Mouse (Mus musculus) stomach, embryonic 14.5 days (tissue): ENCODE data around the gene Phf3. TPM values are rescaled to one million over a fixed set of nuclear protein-coding genes. Genes with fewer than 3 reads are reported as not detected.

Experiments
- ATAC-seq: fragments of 200-750 bp; cut with Nextera tagmentation; 2 replicates; pipeline ENCODE4 v1.8.0; 2017; ENCODE audit warnings: low read depth, moderate TSS enrichment; ENCODE audit not compliant: insufficient number of reproducible peaks, insufficient read depth, low FRiP score
- H3K27ac ChIP-seq: fragments of 300-500 bp; sonication (generic); 2 replicates; pipeline ENCODE4 v1.5.1; 2014; ENCODE audit warnings: mild to moderate bottlenecking, low read length, moderate library complexity, mixed read lengths
- H3K27me3 ChIP-seq: fragments of 300-500 bp; sonication (generic); 2 replicates; pipeline ENCODE4 v1.6.1; 2014; ENCODE audit warnings: low read length, control low read depth, mixed read lengths; ENCODE audit not compliant: control insufficient read depth, insufficient read depth
- H3K36me3 ChIP-seq: fragments of 300-500 bp; sonication (generic); 2 replicates; pipeline ENCODE4 v1.6.1; 2014; ENCODE audit warnings: mild to moderate bottlenecking, control low read depth, low read length, moderate library complexity, mixed read lengths; ENCODE audit not compliant: control insufficient read depth, insufficient read depth
- H3K4me1 ChIP-seq: fragments of 300-500 bp; sonication (generic); 2 replicates; pipeline ENCODE4 v1.6.1; 2014; ENCODE audit warnings: low read length, control low read depth, mixed read lengths; ENCODE audit not compliant: control insufficient read depth, insufficient read depth
- H3K4me2 ChIP-seq: fragments of 300-500 bp; sonication (generic); replicated peaks from 2 replicates; pipeline ENCODE4 v1.6.1; 2014; ENCODE audit warnings: low read depth, low read length, control low read depth
- H3K4me3 ChIP-seq: fragments of 300-500 bp; sonication (generic); 2 replicates; pipeline ENCODE4 v1.5.1; 2014; ENCODE audit warnings: low read depth, low read length, control low read depth
- H3K9ac ChIP-seq: fragments of 300-500 bp; sonication (generic); replicated peaks from 2 replicates; pipeline ENCODE4 v1.6.1; 2014; ENCODE audit warnings: low read depth, mild to moderate bottlenecking, control low read depth, low read length, moderate library complexity, mixed read lengths
- H3K9me3 ChIP-seq: fragments of 300-500 bp; sonication (generic); 2 replicates; pipeline ENCODE4 v1.6.1; 2016; ENCODE audit warnings: low read depth, low read length, control low read depth; ENCODE audit not compliant: control insufficient read depth
- WGBS: fragments of 180-500 bp; shearing (Covaris S2); extraction: QIAGEN DNeasy Blood & Tissue Kit; methylation state at CpG from one replicate; pipeline ENCODE4 v1.1.7; 2014; 5-methylcytosine and 5-hydroxymethylcytosine counted together
- polyA plus RNA-seq: library from polyadenylated mRNA; unstranded; fragments of >200 nt; fragmentation: Nextera tagmentation; extraction: Ambion mirVana; gene quantifications from 2 replicates; pipeline ENCODE4 v1.2.1, GENCODE M21; 2014

Phf3 gene
- polyA plus RNA-seq, 1 experiment from 2014 or later, result 64.5 TPM

GRCm38 (mm10) chr1:30790220-30790619 is 83.5 kb downstream of the Phf3 start:
- no peaks in the 10 kb centered on the region for H3K36me3 ChIP-seq
- no peaks in the 10 kb centered on the region for H3K27me3 ChIP-seq
- H3K4me3 ChIP-seq, result no peak overlapping the region
- H3K4me2 ChIP-seq, result no peak overlapping the region
- H3K27ac ChIP-seq, result no peak overlapping the region
- no peaks in the 10 kb centered on the region for H3K4me1 ChIP-seq
- no peaks in the 10 kb centered on the region; the same call in 1 of the 2 replicates for H3K9me3 ChIP-seq
- no peak for ATAC-seq
- WGBS, result 76% methylated on average over 1 of the region's 1 CpGs
- H3K9ac ChIP-seq, result no peak overlapping the region

GRCm38 (mm10) chr1:30789689-30790088 is 84.0 kb downstream of the Phf3 start:
- Histone ChIP-seq H3K36me3 (no peaks in the 10 kb centered on the region), H3K4me2 (no peak overlapping the region), H3K27ac (no peak overlapping the region), H3K4me1 (no peaks in the 10 kb centered on the region), H3K9ac (no peak overlapping the region), H3K4me3 (no peak overlapping the region), H3K27me3 (no peaks in the 10 kb centered on the region), H3K9me3 (no peaks in the 10 kb centered on the region; the same call in 1 of the 2 replicates)
- no peak for ATAC-seq
- 72% methylated on average over 1 of the region's 1 CpGs for WGBS

GRCm38 (mm10) chr1:30789001-30789400 is 84.7 kb downstream of the Phf3 start:
- Histone ChIP-seq H3K9me3 (no peaks in the 10 kb centered on the region; the same call in 1 of the 2 replicates), H3K4me3 (no peak overlapping the region), H3K4me2 (no peak overlapping the region), H3K27ac (no peak overlapping the region), H3K36me3 (no peaks in the 10 kb centered on the region), H3K9ac (no peak overlapping the region), H3K4me1 (no peaks in the 10 kb centered on the region), H3K27me3 (no peaks in the 10 kb centered on the region)
- WGBS, result 65% methylated on average over 2 of the region's 2 CpGs
- no peak for ATAC-seq

GRCm38 (mm10) chr1:30786583-30786982 is 87.1 kb downstream of the Phf3 start:
- Histone ChIP-seq H3K4me3 (no peak overlapping the region), H3K9ac (no peak overlapping the region), H3K4me1 (no peaks in the 10 kb centered on the region), H3K36me3 (no peaks in the 10 kb centered on the region), H3K27ac (no peak overlapping the region), H3K4me2 (no peak overlapping the region), H3K9me3 (no peaks in the 10 kb centered on the region; the same call in 1 of the 2 replicates), H3K27me3 (no peaks in the 10 kb centered on the region)
- no peak for ATAC-seq
- 83% methylated on average over 9 of the region's 9 CpGs for WGBS

- Histone ChIP-seq H3K4me3 (no peak overlapping the region), H3K27me3 (no peaks in the 10 kb centered on the region), H3K9me3 (no peaks in the 10 kb centered on the region), H3K9ac (no peak overlapping the region), H3K36me3 (no peaks in the 10 kb centered on the region), H3K27ac (no peak overlapping the region), H3K4me2 (no peak overlapping the region), H3K4me1 (no peaks in the 10 kb centered on the region)
- 69% methylated on average over 6 of the region's 6 CpGs for WGBS
- no peak for ATAC-seq
These were observed 90.0 kb downstream of the Phf3 start for GRCm38 (mm10) chr1:30783741-30784140.

- WGBS, result 38% methylated on average over 6 of the region's 6 CpGs
- H3K36me3 ChIP-seq, result no peaks in the 10 kb centered on the region
- ATAC-seq, result no peak
These were observed 93.4 kb downstream of the Phf3 start for GRCm38 (mm10) chr1:30780293-30780692.

GRCm38 (mm10) chr1:30779562-30779961 is 94.2 kb downstream of the Phf3 start:
- H3K27me3 ChIP-seq, result no peaks in the 10 kb centered on the region
- no peak for ATAC-seq
- H3K36me3 ChIP-seq, result no peaks in the 10 kb centered on the region
- 85% methylated on average over 3 of the region's 3 CpGs for WGBS
- no peak overlapping the region for H3K9ac ChIP-seq
- H3K4me1 ChIP-seq, result peaks cover 3% of the 10 kb centered on the region; the same call in 1 of the 2 replicates
- no peak overlapping the region for H3K27ac ChIP-seq
- no peak overlapping the region for H3K4me2 ChIP-seq
- no peak overlapping the region for H3K4me3 ChIP-seq
- H3K9me3 ChIP-seq, result no peaks in the 10 kb centered on the region

More at GRCm38 (mm10) chr1:30780293-30780692, 93.4 kb downstream of the Phf3 start:
- Histone ChIP-seq H3K9ac (no peak overlapping the region), H3K4me2 (no peak overlapping the region), H3K27me3 (no peaks in the 10 kb centered on the region), H3K27ac (no peak overlapping the region), H3K4me3 (no peak overlapping the region), H3K9me3 (no peaks in the 10 kb centered on the region), H3K4me1 (peaks cover 3% of the 10 kb centered on the region; the same call in 1 of the 2 replicates)

- WGBS, result 16% methylated on average over 14 of the region's 14 CpGs
- H3K9me3 ChIP-seq, result no peaks in the 10 kb centered on the region
- no peak overlapping the region for H3K27ac ChIP-seq
- no peaks in the 10 kb centered on the region for H3K27me3 ChIP-seq
- H3K9ac ChIP-seq, result no peak overlapping the region
- peaks cover 3% of the 10 kb centered on the region; the same call in 1 of the 2 replicates for H3K4me1 ChIP-seq
- no peak overlapping the region for H3K4me3 ChIP-seq
- peak; percentile 61; the same call in 1 of the 2 replicates for ATAC-seq
- no peak overlapping the region for H3K4me2 ChIP-seq
- H3K36me3 ChIP-seq, result no peaks in the 10 kb centered on the region
These were observed 95.2 kb downstream of the Phf3 start for GRCm38 (mm10) chr1:30778374-30779005.

GRCm38 (mm10) chr1:30776196-30776595 is 97.5 kb downstream of the Phf3 start:
- Histone ChIP-seq H3K4me3 (no peak overlapping the region), H3K4me2 (no peak overlapping the region), H3K27ac (no peak overlapping the region), H3K9ac (no peak overlapping the region), H3K36me3 (no peaks in the 10 kb centered on the region), H3K27me3 (no peaks in the 10 kb centered on the region), H3K4me1 (peaks cover 3% of the 10 kb centered on the region; the same call in 1 of the 2 replicates), H3K9me3 (no peaks in the 10 kb centered on the region)
- no peak for ATAC-seq
- WGBS, result 52% methylated on average over 2 of the region's 2 CpGs
